Mouse (Mus musculus) CH12.LX (cell line): ENCODE results near the gene Tgfbi.

Experiments used
- CTCF ChIP-seq, 2 experiments: IDR thresholded peaks in 1 of 2; conservative IDR thresholded peaks in 1 of 2; 2 replicates each; pipeline ENCODE4 v1.5.1; 2011 to 2012; ENCODE audit warnings: low read depth in 2 of 2, low read length in 2 of 2, improper control_type of control experiment in 1 of 2, inconsistent platforms in 1 of 2, mild to moderate bottlenecking in 1 of 2, moderate library complexity in 1 of 2
- GABPA ChIP-seq: IDR thresholded peaks from 2 replicates; pipeline ENCODE4 v1.6.1; 2012; ENCODE audit warnings: low read depth, low read length, improper control_type of control experiment, inconsistent platforms; ENCODE audit not compliant: insufficient replicate concordance
- JUND ChIP-seq: conservative IDR thresholded peaks from 2 replicates; pipeline ENCODE4 v1.6.1; 2011; ENCODE audit warnings: low read depth, low read length, improper control_type of control experiment
- MAZ ChIP-seq: IDR thresholded peaks from 2 replicates; pipeline ENCODE4 v1.6.1; 2012; ENCODE audit warnings: low read depth, mild to moderate bottlenecking, inconsistent platforms, low read length, improper control_type of control experiment, moderate library complexity
- POLR2A ChIP-seq: IDR thresholded peaks from 2 replicates; pipeline ENCODE4 v1.6.1; 2011; ENCODE audit warnings: low read depth, mild to moderate bottlenecking, improper control_type of control experiment, low read length
- SIN3A ChIP-seq: IDR thresholded peaks from 2 replicates; pipeline ENCODE4 v1.6.1; 2012; ENCODE audit warnings: low read length, improper control_type of control experiment, inconsistent platforms

- TF ChIP-seq POLR2A (no peak), MAZ (no peak), SIN3A (no peak), CTCF (conservative IDR thresholded peaks at IDR 0.05 in 1 of 2, IDR thresholded peaks at IDR 0.05 in 1 of 2; ENCODE audit: low read depth in 2 of 2, low read length in 2 of 2) (no peak), JUND (no peak), GABPA (no peak)
These were observed 14.1 kb upstream of the Tgfbi start for GRCm38 (mm10) chr13:56595246-56595645.
